Mouse (Mus musculus) frontal cortex, postnatal 10 days (tissue): ENCODE measurements around the gene Tmem269.

Source experiments
- DNase-seq, 2 experiments: peaks; one replicate each; pipeline ENCODE4 v3.0.0; 2022; ENCODE audit warnings: low spot score in 2 of 2, mixed read lengths in 1 of 2

Tmem269 gene

GRCm38 (mm10) chr4:119181456-119181855, 36.6 kb downstream of the Tmem269 start:
- no peak for DNase-seq

GRCm38 (mm10) chr4:119180133-119180707, 37.8 kb downstream of the Tmem269 start:
- DNase-seq, result no peak

- DNase-seq, result no peak
Measured at GRCm38 (mm10) chr4:119178331-119178730, 39.7 kb downstream of the Tmem269 start.

- DNase-seq, result no peak
Measured at GRCm38 (mm10) chr4:119177702-119178101, 40.3 kb downstream of the Tmem269 start.

- peak; percentile 94 to 95 for DNase-seq
Measured at GRCm38 (mm10) chr4:119173851-119174453, 44.1 kb downstream of the Tmem269 start, which contains the start of gene Zfp691. Zfp691 (minus strand) TSS chr4:119174195.

GRCm38 (mm10) chr4:119172919-119173650, 44.9 kb downstream of the Tmem269 start:
- no peak for DNase-seq

GRCm38 (mm10) chr4:119167663-119168062, 50.4 kb downstream of the Tmem269 start:
- peak; percentile 73 to 81 for DNase-seq

- DNase-seq, result no peak
Measured at GRCm38 (mm10) chr4:119167068-119167467, 50.9 kb downstream of the Tmem269 start.

- DNase-seq, result no peak
Measured at GRCm38 (mm10) chr4:119165916-119166315, 52.1 kb downstream of the Tmem269 start.

GRCm38 (mm10) chr4:119162990-119163389, 55.0 kb downstream of the Tmem269 start:
- no peak for DNase-seq

- DNase-seq, result no peak
Measured at GRCm38 (mm10) chr4:119161358-119161757, 56.7 kb downstream of the Tmem269 start.

GRCm38 (mm10) chr4:119157891-119158290, 60.1 kb downstream of the Tmem269 start:
- no peak for DNase-seq

GRCm38 (mm10) chr4:119157186-119157585, 60.8 kb downstream of the Tmem269 start:
- no peak for DNase-seq
